Mouse (Mus musculus) stomach, postnatal 0 days (tissue): Measurements from ENCODE around the gene Prox2. TPM values are rescaled to one million over a fixed set of nuclear protein-coding genes. Genes with fewer than 3 reads are reported as not detected.

Experiments
- ATAC-seq: fragments of 200-750 bp; cut with Nextera tagmentation; 2 replicates; pipeline ENCODE4 v1.8.0; 2017; ENCODE audit not compliant: low FRiP score, low TSS enrichment
- DNase-seq: peaks from one replicate; pipeline ENCODE4 v3.0.0-alpha.2; 2016; ENCODE audit warnings: low spot score
- H3K27ac ChIP-seq: fragments of 300-500 bp; sonication (generic); replicated peaks from 2 replicates; pipeline ENCODE4 v1.5.1; 2014; ENCODE audit warnings: mild to moderate bottlenecking, control low read depth
- H3K27me3 ChIP-seq: fragments of 300-500 bp; sonication (generic); 2 replicates; pipeline ENCODE4 v1.6.1; 2014; ENCODE audit warnings: low read length; ENCODE audit not compliant: control insufficient read depth, insufficient read depth
- H3K36me3 ChIP-seq: fragments of 300-500 bp; sonication (generic); 2 replicates; pipeline ENCODE4 v1.6.1; 2014; ENCODE audit warnings: low read length, mixed read lengths; ENCODE audit not compliant: control insufficient read depth, insufficient read depth
- H3K4me1 ChIP-seq: fragments of 300-500 bp; sonication (generic); replicated peaks from 2 replicates; pipeline ENCODE4 v1.6.1; 2014; ENCODE audit warnings: antibody characterized with exemption; ENCODE audit not compliant: control insufficient read depth, insufficient read depth
- H3K4me2 ChIP-seq: fragments of 300-500 bp; sonication (generic); replicated peaks from 2 replicates; pipeline ENCODE4 v1.6.1; 2014; ENCODE audit warnings: low read depth, mild to moderate bottlenecking, control low read depth, moderate library complexity
- H3K4me3 ChIP-seq: fragments of 300-500 bp; sonication (generic); 2 replicates; pipeline ENCODE4 v1.5.1; 2014; ENCODE audit warnings: low read depth, low read length, control low read depth
- H3K9ac ChIP-seq: fragments of 300-500 bp; sonication (generic); 2 replicates; pipeline ENCODE4 v1.6.1; 2014; ENCODE audit warnings: mild to moderate bottlenecking, low read length, control low read depth, mixed read lengths
- H3K9me3 ChIP-seq: fragments of 300-500 bp; sonication (generic); 2 replicates; pipeline ENCODE4 v1.6.1; 2016; ENCODE audit warnings: low read length; ENCODE audit not compliant: control insufficient read depth
- CTCF ChIP-seq: IDR thresholded peaks from 2 replicates; pipeline ENCODE4 v1.5.1; 2016; ENCODE audit warnings: antibody characterized with exemption, low read depth, mild to moderate bottlenecking, moderate library complexity
- EP300 ChIP-seq: optimal IDR thresholded peaks from 2 replicates; pipeline ENCODE3; 2016; ENCODE audit warnings: antibody characterized with exemption
- WGBS: fragments of 180-500 bp; shearing (Covaris S2); extraction: QIAGEN DNeasy Blood & Tissue Kit; methylation state at CpG from one replicate; pipeline ENCODE4 v1.1.7; 2014; 5-methylcytosine and 5-hydroxymethylcytosine counted together
- polyA plus RNA-seq: library from polyadenylated mRNA; unstranded; fragments of >200 nt; fragmentation: Nextera tagmentation; extraction: Ambion mirVana; gene quantifications from 2 replicates; pipeline ENCODE4 v1.2.1, GENCODE M21; 2015

Gene Prox2
- polyA plus RNA-seq, 1 experiment from 2014 or later, result 1.9 TPM

DNA sequence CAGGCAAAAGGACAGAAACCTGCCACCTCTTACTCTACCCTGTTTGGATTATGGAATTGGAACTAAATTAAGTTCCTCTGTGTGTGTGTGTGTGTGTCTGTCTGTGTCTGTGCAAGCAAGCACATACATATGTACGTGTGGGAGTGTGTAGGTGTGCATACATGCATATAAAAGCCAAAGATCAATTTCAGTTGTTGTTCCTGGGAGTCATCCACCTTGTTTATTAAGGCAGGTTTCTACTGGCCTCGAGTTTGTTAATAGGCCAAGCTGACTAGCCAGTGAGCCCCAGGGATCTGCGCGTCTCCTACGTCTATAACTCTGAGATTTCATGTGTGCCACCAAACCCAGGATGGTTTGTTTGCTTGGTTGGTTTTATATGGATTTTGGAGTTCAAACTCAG, 14.2 kb upstream of the Prox2 start:
- Histone ChIP-seq H3K27me3 (no peaks in the 10 kb centered on the region), H3K9me3 (no peaks in the 10 kb centered on the region), H3K27ac (no peak overlapping the region), H3K9ac (no peak overlapping the region), H3K4me3 (no peak overlapping the region), H3K4me2 (no peak overlapping the region), H3K36me3 (peaks cover 34% of the 10 kb centered on the region), H3K4me1 (no peaks in the 10 kb centered on the region)
- ATAC-seq, result no peak
- no peak for DNase-seq
- 95% methylated on average over 5 of the region's 5 CpGs for WGBS
- TF ChIP-seq CTCF (no peak), EP300 (no peak)

DNA sequence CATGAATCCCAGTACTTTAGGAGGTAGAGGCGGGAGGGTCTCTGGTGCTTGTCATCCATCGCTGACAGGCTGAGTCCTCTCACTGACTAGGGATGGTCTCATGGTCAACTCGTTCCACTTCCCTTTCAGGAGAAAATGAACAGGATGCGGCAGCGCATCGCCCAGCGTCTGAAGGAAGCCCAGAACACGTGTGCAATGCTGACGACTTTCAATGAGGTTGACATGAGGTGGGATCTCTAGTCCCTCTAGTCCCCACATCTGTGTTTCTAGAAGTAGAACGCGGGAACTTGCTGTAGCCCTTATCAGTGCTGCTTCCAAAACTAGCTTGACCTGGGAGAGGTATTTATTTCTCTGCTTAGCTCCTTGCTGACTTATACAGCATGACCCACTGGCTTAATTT, 13.1 kb upstream of the Prox2 start:
- Histone ChIP-seq H3K9ac (no peak overlapping the region), H3K27me3 (no peaks in the 10 kb centered on the region), H3K4me3 (no peak overlapping the region), H3K9me3 (no peaks in the 10 kb centered on the region), H3K27ac (no peak overlapping the region), H3K4me2 (no peak overlapping the region), H3K4me1 (no peaks in the 10 kb centered on the region), H3K36me3 (peaks cover 33% of the 10 kb centered on the region)
- 91% methylated on average over 11 of the region's 11 CpGs for WGBS
- DNase-seq (no peak), ATAC-seq (no peak)
- TF ChIP-seq CTCF (no peak), EP300 (no peak)

DNA sequence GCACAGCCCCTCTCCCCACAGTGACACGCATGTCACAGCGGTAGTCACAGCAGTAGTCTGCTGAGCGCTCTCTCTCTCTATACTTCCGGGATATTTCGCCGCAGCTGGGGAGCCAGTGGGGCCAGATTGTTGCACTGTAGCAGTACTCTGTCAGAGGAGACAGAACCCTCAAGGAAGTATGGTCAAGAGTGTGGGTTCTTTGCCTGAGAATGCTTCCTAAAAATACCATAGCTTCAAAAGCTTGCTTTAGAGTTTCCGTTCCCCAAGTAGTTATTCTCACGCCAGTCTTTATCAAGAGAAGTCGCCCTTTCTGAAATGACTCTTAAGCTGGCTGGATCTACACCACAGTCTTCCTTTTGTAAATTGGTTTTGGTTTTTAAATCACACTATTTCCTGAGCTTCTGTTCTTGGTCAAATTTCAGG, 12.6 kb upstream of the Prox2 start:
- Histone ChIP-seq H3K4me1 (no peaks in the 10 kb centered on the region), H3K36me3 (peaks cover 33% of the 10 kb centered on the region), H3K9me3 (no peaks in the 10 kb centered on the region), H3K4me3 (no peak overlapping the region), H3K27me3 (no peaks in the 10 kb centered on the region), H3K27ac (no peak overlapping the region), H3K4me2 (no peak overlapping the region), H3K9ac (no peak overlapping the region)
- DNase-seq (no peak), ATAC-seq (no peak)
- 93% methylated on average over 9 of the region's 9 CpGs for WGBS
- no peak for TF ChIP-seq CTCF
- TF ChIP-seq EP300, result no peak

DNA sequence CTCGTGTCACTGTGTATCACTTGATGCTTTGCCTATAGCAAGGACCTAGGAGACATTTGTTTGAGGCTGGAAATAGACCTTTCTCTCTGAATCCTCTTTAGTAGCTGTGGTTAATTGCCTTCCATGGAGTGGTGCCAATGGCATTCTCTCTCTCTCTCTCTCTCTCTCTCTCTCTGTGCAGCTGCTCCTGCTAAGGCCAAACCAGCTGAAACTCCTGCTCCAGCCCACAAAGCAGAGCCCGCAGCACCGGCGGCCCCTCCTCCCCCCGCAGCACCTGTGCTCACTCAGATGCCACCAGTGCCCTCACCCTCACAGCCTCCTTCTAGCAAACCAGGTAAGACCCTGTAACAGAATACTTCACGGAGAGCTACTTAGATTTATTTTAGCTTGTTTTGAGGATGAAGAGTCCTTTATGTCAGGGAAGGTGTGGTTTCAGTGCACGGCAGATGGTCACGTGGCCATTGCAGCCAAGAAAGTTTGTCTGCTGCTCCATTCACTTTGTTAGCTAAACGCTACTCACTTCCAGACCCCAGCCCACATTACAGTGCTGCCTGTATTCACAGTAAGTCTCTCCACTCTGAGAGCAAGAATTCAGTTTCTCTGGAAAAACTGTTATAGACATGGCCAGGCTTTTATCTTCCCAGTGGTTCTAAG, 11.4 kb upstream of the Prox2 start:
- Histone ChIP-seq H3K4me2 (no peak overlapping the region), H3K27ac (no peak overlapping the region), H3K4me1 (no peaks in the 10 kb centered on the region), H3K36me3 (peaks cover 33% of the 10 kb centered on the region), H3K4me3 (no peak overlapping the region), H3K27me3 (no peaks in the 10 kb centered on the region), H3K9ac (no peak overlapping the region), H3K9me3 (no peaks in the 10 kb centered on the region)
- ATAC-seq (no peak), DNase-seq (no peak)
- TF ChIP-seq CTCF (no peak), EP300 (no peak)
- WGBS, result 89% methylated on average over 9 of the region's 9 CpGs

DNA sequence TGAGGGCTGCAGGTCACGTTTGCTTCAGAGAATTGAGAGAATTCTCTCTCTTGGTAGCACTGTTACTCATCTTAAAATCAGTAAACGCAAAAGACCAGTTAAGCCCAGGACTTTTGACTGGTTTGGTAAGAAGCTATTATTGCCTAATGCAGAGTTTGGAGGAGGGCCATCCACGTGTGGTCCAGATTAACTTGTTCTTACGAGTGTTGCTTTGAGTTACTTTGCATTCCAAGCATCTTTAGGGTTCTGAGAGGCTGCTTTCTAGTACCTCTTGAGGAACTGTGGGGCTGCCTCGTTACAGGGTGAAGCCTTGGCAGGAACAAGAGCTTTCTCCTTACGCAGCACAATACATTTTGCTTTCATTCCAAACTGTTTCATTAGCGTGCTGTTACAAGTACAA, 5.1 kb upstream of the Prox2 start:
- Histone ChIP-seq H3K4me2 (no peak overlapping the region), H3K27ac (no peak overlapping the region), H3K9me3 (no peaks in the 10 kb centered on the region), H3K36me3 (peaks cover 6% of the 10 kb centered on the region; the same call in 1 of the 2 replicates), H3K27me3 (no peaks in the 10 kb centered on the region), H3K4me1 (peaks cover 6% of the 10 kb centered on the region), H3K4me3 (no peak overlapping the region), H3K9ac (no peak overlapping the region)
- 56% methylated on average over 7 of the region's 7 CpGs for WGBS
- no peak for ATAC-seq
- no peak for TF ChIP-seq CTCF
- TF ChIP-seq EP300, result no peak
- no peak for DNase-seq

DNA sequence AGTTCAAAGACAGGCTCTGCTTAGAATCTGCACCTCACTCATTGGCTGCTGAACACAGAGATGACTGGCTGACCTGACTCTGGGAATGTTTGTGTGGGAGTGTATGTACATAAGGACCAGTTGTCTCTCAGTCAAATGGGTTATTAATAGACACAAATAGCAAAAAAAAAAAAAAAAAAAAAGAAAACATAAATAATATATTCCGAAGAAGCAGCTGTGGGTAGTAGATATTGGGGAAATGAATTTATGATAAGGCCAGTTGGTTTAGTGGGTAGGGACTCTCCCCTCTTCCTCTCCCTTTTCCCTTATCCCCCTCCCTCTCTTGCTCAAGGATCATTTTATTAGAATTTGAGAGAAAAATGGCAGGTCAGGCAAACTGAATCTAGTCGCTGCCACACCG, 3.4 kb upstream of the Prox2 start:
- 92% methylated on average over 3 of the region's 3 CpGs for WGBS
- ATAC-seq, result no peak

More for the DNA sequence above, 3.4 kb upstream of the Prox2 start:
- no peak for DNase-seq
- Histone ChIP-seq H3K27me3 (no peaks in the 10 kb centered on the region), H3K4me1 (peaks cover 6% of the 10 kb centered on the region), H3K9me3 (no peaks in the 10 kb centered on the region), H3K9ac (no peak overlapping the region), H3K36me3 (peaks cover 3% of the 10 kb centered on the region; the same call in 1 of the 2 replicates), H3K4me2 (no peak overlapping the region), H3K27ac (no peak overlapping the region), H3K4me3 (no peak overlapping the region)
- TF ChIP-seq EP300, result no peak
- no peak for TF ChIP-seq CTCF
